Mouse (Mus musculus) large intestine, adult 2 months (tissue): ENCODE data around the gene March10. TPM values are rescaled to one million over a fixed set of nuclear protein-coding genes. Genes with fewer than 3 reads are reported as not detected.

Experiments used
- DNase-seq: peaks from one replicate; pipeline ENCODE4 v3.0.0-alpha.2; 2012; ENCODE audit warnings: low read depth, low spot score
- WGBS: fragments of 180-500 bp; shearing (Covaris S2); methylation state at CpG from one replicate; pipeline ENCODE4 v1.1.7; 2018; 5-methylcytosine and 5-hydroxymethylcytosine counted together
- polyA plus RNA-seq: library from polyadenylated mRNA; depleted of rRNA; stranded (reverse); fragments of >200 nt; gene quantifications from 2 replicates; pipeline ENCODE4 v1.2.3, GENCODE M21; 2012

Gene March10
- polyA plus RNA-seq, 1 experiment, result not detected

DNA sequence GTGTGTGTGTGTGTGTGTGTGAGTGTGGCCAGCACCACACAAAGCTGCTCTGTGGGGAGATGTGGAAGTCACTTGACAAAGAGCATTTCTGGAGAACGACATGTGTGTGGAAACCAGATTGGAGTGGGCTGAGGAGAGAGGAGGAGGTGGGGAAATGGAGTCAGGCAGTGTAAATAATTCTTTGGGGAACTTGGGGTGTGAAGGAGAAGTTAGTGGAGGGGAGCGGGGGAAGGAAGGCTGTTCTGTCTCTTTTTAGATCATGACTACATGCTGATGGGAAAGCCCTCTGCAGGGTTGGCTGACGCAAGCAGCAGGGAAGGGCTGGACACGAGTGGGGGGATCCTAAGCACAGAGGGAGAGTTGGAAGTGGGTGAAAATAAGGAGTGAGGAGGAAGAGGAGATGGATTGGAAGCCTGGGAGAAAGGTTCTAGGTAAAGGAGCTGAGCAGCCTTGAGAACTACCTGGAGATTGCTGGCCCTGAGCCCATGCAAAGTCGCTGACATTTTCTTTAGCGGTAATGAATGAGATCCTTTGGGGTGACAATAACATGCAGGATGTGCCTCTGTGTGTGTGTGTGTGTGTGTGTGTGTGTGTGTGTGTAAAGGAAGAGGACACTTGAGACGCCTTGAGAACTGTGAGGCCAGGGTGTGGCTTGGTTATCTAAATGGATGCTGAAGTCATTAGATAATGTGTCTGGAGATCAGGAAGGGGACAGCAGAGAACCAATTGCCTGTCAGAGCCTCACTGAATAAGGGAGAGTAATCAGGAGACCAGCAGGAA is 35.7 kb downstream of the March10 start:
- 53% methylated on average over 7 of the region's 7 CpGs for WGBS
- DNase-seq, result no peak

DNA sequence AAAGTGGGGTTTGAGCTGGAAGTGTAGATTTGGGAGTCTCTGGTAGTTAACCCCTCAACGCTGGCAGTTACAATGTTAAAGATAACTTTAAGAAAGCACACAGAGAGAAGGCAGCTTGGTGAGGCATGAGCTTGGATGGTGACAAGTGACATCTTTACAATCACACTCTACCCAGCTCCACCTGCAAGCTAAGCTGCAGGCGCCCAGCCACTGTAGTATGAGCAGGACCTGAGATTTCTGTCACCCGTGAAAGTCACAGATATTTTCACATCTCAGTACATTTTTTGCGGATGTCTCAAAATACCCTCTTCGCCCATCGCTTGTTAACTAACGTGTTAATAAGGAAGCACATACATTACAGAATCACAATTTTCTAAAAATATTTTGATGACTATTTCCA is 36.6 kb downstream of the March10 start:
- 77% methylated on average over 7 of the region's 7 CpGs for WGBS
- DNase-seq, result no peak

DNA sequence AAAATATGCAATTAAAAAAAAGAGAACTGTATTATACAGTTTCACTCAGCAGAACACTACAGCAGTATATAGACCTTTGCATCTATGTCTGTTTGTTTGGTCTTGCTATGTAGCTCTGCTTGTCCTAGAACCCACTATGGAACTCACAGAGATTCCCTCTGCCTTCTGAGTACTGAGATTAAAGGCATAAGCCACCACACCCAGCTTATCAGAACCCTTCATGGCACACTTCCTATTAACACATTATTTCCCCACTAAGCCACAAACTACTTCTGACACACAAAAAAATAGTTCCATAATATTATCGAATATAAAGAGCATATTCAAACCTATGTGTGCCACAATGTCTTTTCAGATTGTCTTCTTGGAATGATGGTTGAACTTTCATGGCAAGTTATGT is 42.5 kb downstream of the March10 start:
- 84% methylated on average over 1 of the region's 1 CpGs for WGBS

GRCm38 (mm10) chr11:105409408-105409807 is 47.1 kb downstream of the March10 start:
- no peak for DNase-seq
- 91% methylated on average over 11 of the region's 11 CpGs for WGBS

More for the DNA sequence above, 42.5 kb downstream of the March10 start:
- DNase-seq, result no peak

- WGBS, result 45% methylated on average over 6 of the region's 6 CpGs
- DNase-seq, result no peak
Observed at GRCm38 (mm10) chr11:105407846-105408441, 48.6 kb downstream of the March10 start.

GRCm38 (mm10) chr11:105402355-105402754 is 54.2 kb downstream of the March10 start:
- WGBS, result 50% methylated on average over 9 of the region's 9 CpGs
- DNase-seq, result no peak

- 87% methylated on average over 7 of the region's 7 CpGs for WGBS
Observed at GRCm38 (mm10) chr11:105390290-105390689, 66.2 kb downstream of the March10 start.

DNA sequence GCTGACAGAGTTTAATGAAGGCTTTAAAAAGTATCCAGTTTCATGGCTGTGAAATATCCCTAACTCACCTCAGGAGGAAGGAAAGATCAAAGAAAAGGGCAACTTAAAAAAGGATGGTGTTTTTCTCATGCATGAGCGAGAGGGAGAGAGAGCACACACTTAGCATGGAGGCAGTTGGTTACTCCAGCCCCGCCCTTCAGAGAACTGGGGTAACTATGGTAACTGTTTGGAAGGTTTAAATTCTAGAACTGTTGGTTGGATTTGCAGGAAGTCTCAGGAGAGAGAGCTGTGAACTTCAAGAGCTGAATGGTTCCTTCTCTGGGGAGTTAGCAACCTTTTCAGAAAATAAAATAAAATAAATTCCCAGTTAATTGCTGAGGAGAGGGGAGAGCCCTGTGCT is 67.9 kb downstream of the March10 start:
- 41% methylated on average over 2 of the region's 2 CpGs for WGBS
- no peak for DNase-seq

More at GRCm38 (mm10) chr11:105390290-105390689, 66.2 kb downstream of the March10 start:
- no peak for DNase-seq

DNA sequence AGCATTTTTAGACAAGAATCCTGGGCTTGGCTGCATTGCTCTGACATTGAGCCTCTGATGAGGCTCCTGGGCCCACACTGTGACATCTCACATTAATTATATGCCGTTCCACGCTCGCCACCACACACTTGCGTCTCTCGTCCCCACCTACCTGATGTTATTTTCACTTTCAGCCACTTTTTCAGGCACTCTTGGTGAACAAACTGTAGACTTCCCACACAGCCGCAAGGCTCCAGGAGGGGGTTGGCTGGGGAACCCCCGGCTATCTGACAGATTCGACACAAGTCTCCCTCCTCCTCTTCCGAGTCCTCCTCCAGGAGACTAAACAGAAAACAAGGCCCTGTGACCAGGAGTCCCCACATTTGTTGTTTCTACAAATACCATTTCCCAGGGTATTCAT is 71.3 kb downstream of the March10 start:
- no peak for DNase-seq
- WGBS, result 94% methylated on average over 9 of the region's 9 CpGs

DNA sequence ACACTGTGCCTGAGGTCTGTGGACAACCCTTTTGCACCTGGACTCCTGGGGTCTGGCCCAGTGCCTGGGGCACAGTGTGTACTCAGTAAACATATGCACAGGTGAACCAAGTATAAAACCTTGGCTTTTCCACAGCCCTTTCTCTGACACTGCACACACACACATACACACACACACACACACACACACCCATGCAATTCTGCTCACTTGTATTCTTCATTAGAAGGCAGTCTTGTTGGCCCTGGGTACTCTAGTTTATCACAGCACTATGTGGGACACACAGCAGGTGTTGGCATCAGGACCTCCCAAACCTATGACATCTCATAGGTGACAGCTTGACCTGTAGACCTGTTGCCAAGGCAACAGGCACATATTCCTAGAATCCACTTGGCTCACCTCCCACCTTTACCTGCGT is 80.7 kb downstream of the March10 start:
- DNase-seq, result no peak
- 41% methylated on average over 1 of the region's 1 CpGs for WGBS

GRCm38 (mm10) chr11:105374526-105375175 is 81.9 kb downstream of the March10 start:
- DNase-seq, result no peak
- WGBS, result 47% methylated on average over 10 of the region's 10 CpGs

- DNase-seq, result no peak
- whole genome bisulfite sequencing, result 66% methylated on average over 8 of the region's 8 CpGs
Observed at GRCm38 (mm10) chr11:105373881-105374280, 82.7 kb downstream of the March10 start.

GRCm38 (mm10) chr11:105371818-105372217 is 84.7 kb downstream of the March10 start:
- DNase-seq, result no peak
- WGBS, result 72% methylated on average over 9 of the region's 9 CpGs

DNA sequence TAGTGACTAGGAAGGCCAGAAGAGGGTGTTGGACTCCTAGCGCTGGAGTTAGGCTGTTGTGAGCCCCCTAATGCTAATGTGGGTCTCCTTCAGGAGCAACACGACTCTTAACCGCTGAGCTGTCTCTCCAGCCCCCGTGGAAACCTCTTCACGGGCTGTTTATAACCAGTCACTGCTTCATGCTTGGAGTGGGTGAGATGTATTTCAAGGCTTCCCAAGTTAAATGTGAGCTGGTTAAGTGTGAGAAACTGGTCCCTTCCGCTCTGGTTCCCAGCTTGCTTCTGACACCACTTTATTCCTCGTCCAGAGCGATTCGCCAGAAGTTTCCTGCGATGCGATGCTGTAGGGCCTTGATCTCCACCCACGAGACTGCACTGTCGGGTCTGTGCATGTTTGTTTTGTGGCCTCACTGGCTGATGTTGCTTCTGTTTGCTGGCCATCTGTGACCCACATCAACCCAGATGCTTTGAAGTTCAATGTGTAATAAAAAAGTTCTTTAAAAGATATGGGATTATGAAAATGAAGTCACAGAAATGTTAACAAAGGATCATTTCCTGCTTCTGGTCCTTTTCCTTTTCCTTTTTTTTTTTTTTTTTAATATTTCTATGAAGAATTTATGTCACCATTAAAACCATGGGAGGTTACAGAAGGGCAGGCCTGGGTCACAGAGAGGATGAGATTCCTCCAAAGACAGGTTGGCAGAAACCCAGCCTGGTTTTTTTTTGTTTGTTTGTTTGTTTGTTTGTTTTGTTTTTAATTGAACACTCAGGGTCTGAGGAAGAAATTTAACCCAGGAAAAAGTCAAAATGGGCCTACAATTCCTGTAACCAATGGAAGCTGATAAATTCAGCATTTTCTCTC is 86.8 kb downstream of the March10 start:
- DNase-seq, result no peak
- WGBS, result 74% methylated on average over 13 of the region's 13 CpGs

- WGBS, result 87% methylated on average over 5 of the region's 5 CpGs
Observed at GRCm38 (mm10) chr11:105368833-105369232, 87.7 kb downstream of the March10 start.

DNA sequence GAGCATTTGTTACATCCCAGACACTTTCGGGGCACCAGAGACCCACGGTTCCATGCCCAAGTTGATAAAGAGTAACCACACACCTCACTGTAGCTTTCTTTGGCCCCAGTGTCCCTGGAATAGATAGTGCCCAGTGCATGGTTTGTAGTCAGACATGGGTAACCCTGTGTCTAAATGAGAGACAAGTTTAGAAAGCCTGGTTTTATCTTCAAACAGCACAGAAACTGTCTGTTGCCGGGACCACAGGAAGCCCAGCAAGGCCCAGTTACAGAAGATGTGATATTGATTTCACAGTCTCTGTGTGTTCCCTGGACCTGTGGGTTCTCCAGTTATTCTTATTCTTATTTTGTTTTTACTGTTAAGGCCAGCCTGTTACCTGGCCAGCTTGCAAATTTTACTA is 89.4 kb downstream of the March10 start:
- DNase-seq, result no peak
- WGBS, result 82% methylated on average over 3 of the region's 3 CpGs

More at GRCm38 (mm10) chr11:105368833-105369232, 87.7 kb downstream of the March10 start:
- no peak for DNase-seq

DNA sequence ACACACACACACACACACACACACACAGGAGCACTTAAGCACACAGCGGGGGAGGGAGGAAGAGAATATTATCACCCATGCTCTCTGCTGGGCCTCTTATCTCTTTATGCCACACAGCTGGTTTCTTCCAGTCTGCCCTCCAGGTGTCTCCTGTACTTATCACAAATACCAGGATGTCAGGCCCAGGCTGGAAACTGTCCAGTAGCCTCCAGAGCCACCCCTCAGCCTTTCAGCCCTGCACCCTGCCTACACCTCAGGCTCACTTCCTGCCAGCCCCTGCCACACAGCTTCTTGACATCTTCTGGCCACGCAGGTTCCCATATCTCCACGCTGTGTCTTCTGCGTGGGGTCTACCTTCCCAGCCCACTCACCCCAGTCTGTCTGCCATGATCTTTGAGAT is 90.5 kb downstream of the March10 start:
- WGBS, result 59% methylated on average over 4 of the region's 4 CpGs
- DNase-seq, result no peak

- no peak for DNase-seq
- 89% methylated on average over 3 of the region's 3 CpGs for WGBS
Observed at GRCm38 (mm10) chr11:105365611-105366010, 90.9 kb downstream of the March10 start.

- WGBS, result 28% methylated on average over 12 of the region's 12 CpGs
- DNase-seq, result no peak
Observed at GRCm38 (mm10) chr11:105364386-105365065, 92.0 kb downstream of the March10 start.
